Mouse (Mus musculus): ENCODE results near the gene Fcho1.
"Not testable (repeated sequence)": the region's sequence is repeated elsewhere in the genome, so short reads cannot be mapped to it uniquely, and the experiment has no call there.

Fcho1 gene

DNA sequence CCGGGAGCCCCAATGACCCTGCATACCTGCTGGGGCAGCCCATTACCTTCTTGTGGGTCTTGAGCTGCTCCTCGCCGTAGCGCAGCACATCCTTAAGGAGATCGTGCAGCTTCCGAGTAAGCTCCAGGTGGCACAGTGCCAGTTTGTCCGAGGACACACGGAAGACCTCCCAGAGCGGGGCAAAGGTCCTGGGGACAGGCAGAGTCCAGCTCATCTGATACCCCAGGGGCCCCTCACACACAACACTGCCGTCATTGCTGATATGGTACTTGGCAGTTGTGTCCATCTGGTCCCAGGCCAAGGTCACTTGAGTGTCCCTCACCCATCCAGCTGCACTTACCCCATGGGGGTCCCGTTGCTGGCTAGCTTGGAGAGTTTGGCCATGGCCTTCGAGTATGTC, 8.4 kb downstream of the Fcho1 start:
- no peak for DNase-seq

- no peak for DNase-seq
Observed at GRCm38 (mm10) chr8:71716561-71717053, 8.9 kb downstream of the Fcho1 start.

- DNase-seq, result no peak
Observed at GRCm38 (mm10) chr8:71715531-71715930, 10.0 kb downstream of the Fcho1 start.

DNA sequence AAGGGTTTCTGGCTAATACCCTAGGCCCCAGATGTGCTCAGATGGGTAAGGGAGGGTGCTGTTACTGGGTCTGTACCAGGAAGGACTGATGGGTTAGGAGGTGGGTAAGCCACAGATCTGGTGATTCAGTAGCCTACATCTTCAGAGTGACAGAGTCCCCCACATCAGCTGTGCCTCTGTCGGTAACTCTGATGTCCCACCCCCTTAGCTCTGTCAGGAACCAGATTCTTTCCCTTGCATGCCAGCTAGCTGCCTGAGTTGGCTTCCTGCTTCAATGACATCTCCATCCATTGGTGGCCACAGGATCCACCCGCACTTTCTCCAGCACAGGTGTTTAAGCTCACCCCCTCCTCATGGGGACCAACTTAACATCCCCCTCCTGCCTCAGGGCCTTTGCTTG, 13.9 kb downstream of the Fcho1 start:
- no peak for DNase-seq

- peak; percentile 86 for DNase-seq
Observed at GRCm38 (mm10) chr8:71709800-71710446, 15.6 kb downstream of the Fcho1 start.

DNA sequence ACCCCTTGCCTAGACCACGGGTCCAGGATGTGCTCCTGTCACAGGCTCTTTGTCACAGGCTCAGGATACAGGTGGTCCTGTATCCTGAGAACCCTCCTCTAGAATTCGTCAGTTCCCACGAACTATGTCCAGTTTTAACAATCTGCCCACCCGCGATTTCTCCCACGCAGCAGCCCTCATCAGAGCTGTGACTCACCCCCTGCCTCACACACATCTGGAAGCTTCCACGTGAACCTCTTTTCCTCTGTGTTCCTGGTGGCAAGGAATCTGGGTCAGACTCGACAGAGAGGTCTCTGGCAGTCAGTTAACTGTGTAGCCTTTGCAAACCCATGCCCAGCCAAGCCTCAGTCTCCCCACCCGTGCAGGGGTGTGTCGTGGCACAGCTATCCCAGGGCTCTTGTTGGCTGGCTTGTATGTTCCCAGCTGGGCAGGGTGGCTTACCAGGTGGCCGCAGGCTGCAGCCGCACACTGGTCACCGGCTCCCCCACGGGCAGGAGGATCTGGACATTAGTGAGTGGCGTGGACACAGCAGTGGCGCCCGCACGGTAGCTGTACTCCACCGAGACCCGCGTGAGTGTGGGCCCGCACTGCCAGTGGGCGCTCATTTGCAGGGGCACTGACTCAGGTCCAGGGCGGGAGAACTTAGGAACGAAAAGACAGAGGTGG, 16.2 kb downstream of the Fcho1 start:
- no peak for DNase-seq

DNA sequence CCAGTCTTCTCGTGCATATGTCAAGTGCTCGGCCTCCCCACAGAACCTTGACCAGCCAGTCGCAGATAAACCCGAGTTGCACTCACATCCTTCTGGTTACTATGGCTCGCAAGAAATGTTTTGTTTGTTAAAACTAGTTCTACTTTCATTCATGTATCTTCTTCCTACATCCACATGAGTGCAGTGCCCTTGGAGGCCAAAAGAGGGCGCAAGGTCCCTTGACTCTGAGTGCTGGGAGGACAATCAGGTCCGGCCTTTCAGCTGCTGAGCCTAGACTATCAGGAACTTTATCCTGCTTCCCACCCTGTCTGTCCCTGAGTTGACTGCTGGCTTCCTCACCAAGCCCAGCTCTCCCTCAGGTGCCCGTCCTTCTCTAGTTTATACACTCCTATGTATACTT, 17.6 kb downstream of the Fcho1 start:
- peak; percentile 45 for DNase-seq

GRCm38 (mm10) chr8:71703400-71703799, 22.1 kb downstream of the Fcho1 start:
- not testable (repeated sequence) for DNase-seq

DNA sequence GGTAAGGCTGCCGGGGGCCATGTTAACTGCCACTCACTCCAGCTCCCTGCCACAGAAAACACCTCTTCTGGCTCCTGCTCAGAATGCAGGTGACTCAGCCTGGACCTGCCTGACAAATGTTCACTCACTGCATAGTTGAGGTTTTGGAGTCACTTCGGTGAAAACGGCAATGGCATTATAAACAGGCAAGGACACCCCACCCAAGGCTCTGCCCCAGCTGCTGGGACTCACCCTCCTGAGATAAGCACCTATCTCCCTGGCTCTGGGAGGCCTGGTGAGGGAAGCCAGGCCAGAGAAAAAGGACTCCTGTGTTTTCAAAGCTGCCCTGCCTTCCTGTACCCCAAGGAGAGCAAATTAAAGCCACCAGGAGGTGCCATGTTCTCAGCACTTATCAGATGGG, 22.6 kb downstream of the Fcho1 start:
- DNase-seq, result no peak

- DNase-seq, result no peak
Observed at GRCm38 (mm10) chr8:71702087-71702432, 23.5 kb downstream of the Fcho1 start.

DNA sequence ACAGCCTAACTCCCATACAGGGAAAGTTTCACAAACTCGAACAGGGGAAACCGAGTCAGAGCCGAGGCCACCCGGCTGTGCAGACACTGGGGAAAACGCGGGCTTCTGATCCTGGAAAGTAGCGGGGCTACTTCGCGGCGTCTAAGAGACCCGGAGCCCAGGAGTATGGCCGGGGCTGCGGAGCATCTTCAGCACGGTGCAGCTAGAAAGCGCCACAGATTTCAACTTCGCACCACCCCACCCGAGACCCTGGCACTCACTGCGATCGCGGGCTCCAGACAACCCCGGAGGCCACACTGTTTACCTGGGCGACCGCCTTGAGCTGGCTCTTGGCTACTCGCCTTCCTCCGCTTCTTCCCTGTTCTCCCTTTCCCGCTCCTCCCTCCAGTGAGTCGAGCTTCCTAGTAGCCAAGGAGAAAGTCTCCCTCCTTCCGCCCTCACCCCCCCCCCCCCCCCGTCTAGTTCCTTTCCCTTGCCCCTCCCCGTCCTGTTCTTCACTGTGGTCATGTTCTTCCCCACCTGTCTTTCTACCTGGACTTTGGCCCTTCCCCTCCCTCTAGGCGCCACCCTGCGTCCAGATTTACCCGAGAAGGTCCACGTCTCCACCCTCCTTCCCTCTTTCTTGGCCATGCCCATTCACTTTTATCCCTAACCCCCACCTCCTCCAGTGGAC, 24.0 kb downstream of the Fcho1 start, which contains the start of gene B3gnt3:
TSS of gene B3gnt3 (minus strand) at position 376 of the 673 bp plus-strand sequence.
- no peak for DNase-seq

GRCm38 (mm10) chr8:71700493-71701269, 24.8 kb downstream of the Fcho1 start:
- DNase-seq, result no peak

- DNase-seq, result not testable (repeated sequence)
Observed at GRCm38 (mm10) chr8:71695456-71695855, 30.1 kb downstream of the Fcho1 start.

GRCm38 (mm10) chr8:71693166-71694041, 32.1 kb downstream of the Fcho1 start:
- no peak for DNase-seq

DNA sequence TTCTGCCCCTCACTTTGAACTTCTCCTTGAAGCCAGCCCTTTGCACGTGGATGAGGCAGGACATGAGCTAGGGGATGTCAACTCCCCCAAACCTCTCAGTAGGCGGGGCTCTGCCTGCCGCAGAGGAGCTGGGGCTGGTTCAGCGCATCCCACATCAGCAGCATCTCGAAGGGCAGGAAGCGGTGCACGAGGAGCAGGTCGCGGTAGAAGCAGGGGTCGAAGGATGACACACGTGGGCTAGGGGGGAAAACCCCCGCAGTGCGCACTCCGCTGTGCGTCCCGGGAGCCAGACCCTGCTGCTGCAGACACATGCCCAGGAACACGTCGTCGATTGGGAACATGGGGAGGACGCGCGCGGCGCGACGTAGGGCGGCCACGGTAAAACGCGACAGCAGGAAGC, 33.0 kb downstream of the Fcho1 start:
- DNase-seq, result no peak

- no peak for DNase-seq
Observed at GRCm38 (mm10) chr8:71689028-71689427, 36.5 kb downstream of the Fcho1 start, which contains the start of gene Insl3. TSS of gene Insl3 (plus strand) at chr8:71689214.

DNA sequence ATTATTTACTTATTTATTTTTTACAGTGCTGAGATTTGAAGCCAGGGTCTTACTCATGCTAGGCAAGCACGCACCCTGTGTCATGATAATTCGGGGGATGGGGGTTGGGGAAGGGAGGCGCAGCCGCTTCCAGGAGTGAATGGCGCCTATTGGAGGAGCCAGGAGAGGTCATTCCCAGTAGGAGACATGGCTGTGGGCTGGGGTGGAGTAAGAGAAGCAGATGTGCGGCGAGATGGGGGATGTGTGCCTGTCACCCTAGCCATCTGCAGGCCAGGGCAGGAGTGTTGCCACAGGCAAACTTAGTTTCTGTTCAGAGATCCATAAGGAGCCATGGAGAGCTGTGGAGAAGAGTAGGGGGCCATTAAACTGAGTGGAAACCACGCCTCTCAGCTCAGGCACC, 37.9 kb downstream of the Fcho1 start:
- no peak for DNase-seq

- DNase-seq, result no peak
Observed at GRCm38 (mm10) chr8:71686143-71686734, 39.3 kb downstream of the Fcho1 start.

DNA sequence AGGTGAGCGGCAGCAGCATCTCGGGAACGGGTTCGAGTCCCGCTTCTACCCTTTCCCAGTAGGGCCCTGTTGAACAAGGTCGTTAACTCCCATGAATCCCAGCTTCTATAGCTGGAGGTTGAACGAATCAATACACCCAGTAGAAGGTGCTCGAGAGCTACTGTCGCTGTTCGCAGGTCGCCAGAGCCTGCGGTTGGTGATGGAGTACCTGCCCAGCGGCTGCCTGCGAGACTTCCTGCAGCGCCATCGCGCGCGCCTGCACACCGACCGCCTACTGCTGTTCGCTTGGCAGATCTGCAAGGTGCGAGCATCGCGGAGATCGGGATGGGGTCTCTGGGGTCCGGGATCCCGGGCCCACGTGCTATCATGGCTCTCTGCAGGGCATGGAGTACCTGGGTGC, 39.9 kb downstream of the Fcho1 start:
- DNase-seq, result no peak

DNA sequence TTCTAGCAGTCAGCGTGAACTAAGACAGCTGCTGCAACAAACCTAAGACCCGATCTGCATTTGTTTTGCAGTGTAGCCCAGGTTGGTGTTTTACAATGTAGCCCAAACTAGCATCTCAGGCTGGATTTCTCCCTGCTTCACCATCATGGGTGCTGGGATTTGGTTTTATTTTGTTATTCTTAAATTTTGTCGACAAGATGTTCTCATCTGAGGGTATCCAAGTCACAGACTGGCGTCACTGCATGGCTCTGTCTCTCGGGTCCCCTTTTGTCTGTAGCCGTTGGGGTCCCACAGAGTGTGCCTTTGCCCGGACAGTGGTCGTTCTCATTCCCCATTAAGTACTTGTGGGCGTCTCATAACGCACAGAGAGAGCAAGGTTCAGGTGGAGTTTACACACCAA, 40.8 kb downstream of the Fcho1 start:
- DNase-seq, result no peak

- DNase-seq, result no peak
Observed at GRCm38 (mm10) chr8:71682832-71683231, 42.7 kb downstream of the Fcho1 start.
